ENCODE assay signal across 19 mouse cellular contexts in genomic region chr12:8362400-8362799, GRCm38 (mm10). TPM values are rescaled to one million over a fixed set of nuclear protein-coding genes. Genes with fewer than 3 reads are reported as not detected.
A peak's percentile ranks its signal among the peaks of the same experiment; 100 is the strongest.
DNase-seq lines count a peak whose midpoint lies in the region; ATAC-seq and TF ChIP-seq lines count a peak whose summit lies in the region.
"Had no signal": no experiment of that assay in that cellular context is flagged by ENCODE, and none has a peak within 500 bp of the region (broad histone marks: within the 10 kb centered on the region; RNA-seq: fewer than 3 reads in every experiment).

No protein-coding gene starts in this region.

- H3K4me1 ChIP-seq in lung, embryonic 14.5 days (ENCODE audit: insufficient read depth): peaks cover 10% of the 10 kb centered on the region
- H3K4me1 ChIP-seq in lung, postnatal 0 days (ENCODE audit: insufficient read depth, low read depth, low read length): peaks cover 11% of the 10 kb centered on the region; the same call in 1 of the 2 replicates
- H3K4me1 ChIP-seq in midbrain, embryonic 11.5 days (ENCODE audit: control insufficient read depth, insufficient read depth, low read length): peaks cover 17% of the 10 kb centered on the region
- H3K4me1 ChIP-seq in midbrain, embryonic 16.5 days (ENCODE audit: control insufficient read depth, insufficient read depth, low read length): peaks cover 7% of the 10 kb centered on the region; the same call in 1 of the 2 replicates

- TF ChIP-seq EP300 in lung, postnatal 0 days (IDR thresholded peaks at IDR 0.05): 0 out of 2 replicates have a peak, but pooled peaks have one; percentile 12

- no peaks in the 10 kb centered on the region for H3K36me3 ChIP-seq in lung, embryonic 14.5 days (ENCODE audit: insufficient read depth)
- H3K36me3 ChIP-seq in lung, postnatal 0 days (ENCODE audit: insufficient read depth, low read length): no peaks in the 10 kb centered on the region
- no peaks in the 10 kb centered on the region for H3K36me3 ChIP-seq in midbrain, embryonic 11.5 days (ENCODE audit: control insufficient read depth, insufficient read depth, low read length)
- H3K36me3 ChIP-seq in midbrain, embryonic 16.5 days (ENCODE audit: control insufficient read depth, insufficient read depth, low read length): no peaks in the 10 kb centered on the region
- H3K36me3 ChIP-seq: embryonic facial prominence, embryonic 13.5 days; embryonic facial prominence, embryonic 15.5 days had no signal

- H3K4me3 ChIP-seq in lung, embryonic 14.5 days (ENCODE audit: low read depth, low read length): no peak overlapping the region
- H3K4me3 ChIP-seq in lung, postnatal 0 days (ENCODE audit: low read depth, low read length): no peak overlapping the region
- no peak overlapping the region for H3K4me3 ChIP-seq in midbrain, embryonic 11.5 days (ENCODE audit: low read depth, low read length)
- no peak overlapping the region for H3K4me3 ChIP-seq in midbrain, embryonic 16.5 days (ENCODE audit: low read depth, low read length)
- H3K4me3 ChIP-seq: embryonic facial prominence, embryonic 13.5 days; embryonic facial prominence, embryonic 15.5 days; erythroblast, embryonic 14.5 days; forebrain, embryonic 13.5 days had no signal

- 0 out of 2 replicates have a peak overlapping the region, but pooled peaks have one; percentile 13 for H3K27ac ChIP-seq in lung, embryonic 14.5 days (ENCODE audit: low read depth)
- no peak overlapping the region for H3K27ac ChIP-seq in lung, postnatal 0 days (ENCODE audit: low read length)
- no peak overlapping the region for H3K27ac ChIP-seq in midbrain, embryonic 11.5 days (ENCODE audit: low read depth, low read length)
- no peak overlapping the region for H3K27ac ChIP-seq in midbrain, embryonic 16.5 days (ENCODE audit: low read length)
- H3K27ac ChIP-seq: embryonic facial prominence, embryonic 13.5 days; embryonic facial prominence, embryonic 15.5 days; forebrain, embryonic 13.5 days had no signal

- H3K9me3 ChIP-seq in lung, embryonic 14.5 days (ENCODE audit: low read depth, low read length): no peaks in the 10 kb centered on the region
- H3K9me3 ChIP-seq in lung, postnatal 0 days (ENCODE audit: low read length): no peaks in the 10 kb centered on the region
- H3K9me3 ChIP-seq in midbrain, embryonic 11.5 days (ENCODE audit: control insufficient read depth, low read length): no peaks in the 10 kb centered on the region
- H3K9me3 ChIP-seq in midbrain, embryonic 16.5 days (replicated peaks; ENCODE audit: control insufficient read depth, low read length, poor library complexity, severe bottlenecking): no peaks in the 10 kb centered on the region
- H3K9me3 ChIP-seq: embryonic facial prominence, embryonic 13.5 days; embryonic facial prominence, embryonic 15.5 days; forebrain, embryonic 13.5 days had no signal

- no peak overlapping the region for H3K9ac ChIP-seq in lung, embryonic 14.5 days
- H3K9ac ChIP-seq in lung, postnatal 0 days (replicated peaks; ENCODE audit: low read depth): no peak overlapping the region
- H3K9ac ChIP-seq in midbrain, embryonic 11.5 days (ENCODE audit: low read length): no peak overlapping the region
- H3K9ac ChIP-seq in midbrain, embryonic 16.5 days (ENCODE audit: low read depth, low read length): no peak overlapping the region
- H3K9ac ChIP-seq: embryonic facial prominence, embryonic 13.5 days; embryonic facial prominence, embryonic 15.5 days; forebrain, embryonic 13.5 days had no signal

- no peaks in the 10 kb centered on the region for H3K27me3 ChIP-seq in lung, embryonic 14.5 days (ENCODE audit: insufficient read depth, low read length)
- H3K27me3 ChIP-seq in lung, postnatal 0 days (replicated peaks; ENCODE audit: insufficient read depth, low read length): no peaks in the 10 kb centered on the region
- no peaks in the 10 kb centered on the region for H3K27me3 ChIP-seq in midbrain, embryonic 11.5 days (ENCODE audit: control insufficient read depth, insufficient read depth, low read length)
- H3K27me3 ChIP-seq in midbrain, embryonic 16.5 days (ENCODE audit: control insufficient read depth, insufficient read depth, low read depth, low read length): no peaks in the 10 kb centered on the region
- H3K27me3 ChIP-seq: embryonic facial prominence, embryonic 13.5 days; embryonic facial prominence, embryonic 15.5 days; forebrain, embryonic 13.5 days had no signal

- TF ChIP-seq CTCF in lung, embryonic 14.5 days (IDR thresholded peaks at IDR 0.05; ENCODE audit: low read depth): no peak
- TF ChIP-seq CTCF in lung, postnatal 0 days (IDR thresholded peaks at IDR 0.05): no peak

- WGBS in lung, embryonic 14.5 days: 40% methylated on average over 7 of the region's 7 CpGs
- 33% methylated on average over 7 of the region's 7 CpGs for WGBS in lung, postnatal 0 days
- 86% methylated on average over 7 of the region's 7 CpGs for WGBS in midbrain, embryonic 11.5 days
- WGBS in midbrain, embryonic 16.5 days: 85% methylated on average over 7 of the region's 7 CpGs

- DNase-seq in lung, embryonic 14.5 days: peak; percentile 60
- DNase-seq in lung, postnatal 36 days: no peak
- no peak for DNase-seq in lung, postnatal 0 days (ENCODE audit: low spot score)
- no peak for DNase-seq in lung, adult 18-20 months
- DNase-seq in midbrain, embryonic 11.5 days (ENCODE audit: low spot score, missing footprints): peak; percentile 61
- DNase-seq: adrenal gland, postnatal 25 days; cerebellum, adult 11 months; cerebellum, adult 18-20 months; cerebellum, adult 8-10 months; cerebellum, adult 9-11 months; cerebellum, postnatal 14 days; cerebellum, postnatal 36 days; embryo, embryonic 11 days had no signal

- ATAC-seq in lung, embryonic 14.5 days (ENCODE audit: insufficient read depth): no peak
- no peak for ATAC-seq in lung, postnatal 0 days
- no peak for ATAC-seq in midbrain, embryonic 11.5 days (ENCODE audit: low FRiP score)
- no peak for ATAC-seq in midbrain, embryonic 16.5 days
- ATAC-seq: forebrain, embryonic 13.5 days; forebrain, embryonic 16.5 days had no signal

- H3K4me2 ChIP-seq in lung, embryonic 14.5 days: no peak overlapping the region
- H3K4me2 ChIP-seq in lung, postnatal 0 days (replicated peaks; ENCODE audit: low read depth, low read length): no peak overlapping the region
- H3K4me2 ChIP-seq in midbrain, embryonic 11.5 days: no peak overlapping the region
- no peak overlapping the region for H3K4me2 ChIP-seq in midbrain, embryonic 16.5 days (ENCODE audit: low read length)
- H3K4me2 ChIP-seq: embryonic facial prominence, embryonic 13.5 days; embryonic facial prominence, embryonic 15.5 days; forebrain, embryonic 13.5 days had no signal

RNA-seq across cellular contexts. Expression of gene Hs1bp3, which starts 49.2 kb away (rescaled TPM):
- 11.2 and 11.5 TPM in 2 replicates for polyA plus RNA-seq in lung, embryonic 14.5 days (2014; fragmentation: Nextera tagmentation; extraction: Ambion mirVana)
- polyA plus RNA-seq in lung, postnatal 0 days (2015; fragmentation: Nextera tagmentation; extraction: Ambion mirVana): 8.6 and 8.7 TPM in 2 replicates
- polyA plus RNA-seq in midbrain, embryonic 11.5 days (2014; fragmentation: Nextera tagmentation; extraction: Ambion mirVana): 7.2 and 7.4 TPM in 2 replicates
- 8.4 and 8.9 TPM in 2 replicates for polyA plus RNA-seq in midbrain, embryonic 16.5 days (2015; fragmentation: Nextera tagmentation; extraction: Ambion mirVana)

Comparison
In these comparisons a context has a peak if more than half of its experiments do, and no peak if none do; other contexts are left out.
1. DNase-seq: peak in lung, embryonic 14.5 days (single experiment) and midbrain, embryonic 11.5 days (single experiment); none in lung, postnatal 36 days (single experiment), lung, postnatal 0 days (single experiment) and lung, adult 18-20 months (0 of 2).